Mouse (Mus musculus): Measurements from ENCODE around the gene Nub1.

Nub1 gene

DNA sequence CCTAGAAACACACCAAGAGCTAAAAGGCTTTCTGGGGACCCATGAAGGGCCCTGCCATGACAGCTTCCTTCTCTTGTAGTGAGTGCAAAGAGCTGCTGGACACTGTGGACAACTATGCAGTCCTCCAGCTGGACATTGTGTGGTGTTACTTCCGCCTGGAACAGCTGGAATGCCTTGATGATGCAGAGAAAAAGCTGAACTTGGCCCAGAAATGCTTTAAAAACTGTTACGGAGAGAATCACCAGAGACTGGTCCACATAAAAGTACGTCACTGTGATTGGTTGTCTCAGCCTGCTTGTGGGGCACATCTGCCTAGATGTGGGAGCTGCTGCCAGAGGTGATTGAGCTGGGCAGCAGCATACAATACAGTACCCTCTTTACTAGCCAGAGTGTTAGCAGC, 15.9 kb downstream of the Nub1 start:
- peak; percentile 60 for DNase-seq (ENCODE audit: low spot score)

DNA sequence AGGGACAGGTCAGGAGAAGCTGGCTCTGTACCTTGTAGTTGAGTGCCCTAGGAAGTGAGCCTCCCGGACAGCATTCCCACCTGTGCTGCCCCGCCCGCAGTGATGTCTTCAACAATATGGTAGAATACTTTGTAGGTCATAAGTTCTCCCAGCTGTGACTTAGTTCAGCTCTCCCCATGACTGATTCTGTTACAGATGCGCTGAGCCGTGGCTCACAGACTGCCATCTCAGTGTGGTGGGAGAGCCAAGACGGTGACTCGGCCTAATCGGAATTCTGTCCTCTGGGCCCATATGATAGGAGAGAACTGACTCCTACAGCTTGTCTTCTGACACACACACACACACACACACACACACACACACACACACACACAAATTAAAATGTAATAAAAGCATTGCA, 19.3 kb downstream of the Nub1 start:
- DNase-seq (ENCODE audit: low spot score) = no peak

- DNase-seq (ENCODE audit: low spot score) = no peak
Measured at GRCm38 (mm10) chr5:24709962-24710361, 24.6 kb downstream of the Nub1 start.

DNA sequence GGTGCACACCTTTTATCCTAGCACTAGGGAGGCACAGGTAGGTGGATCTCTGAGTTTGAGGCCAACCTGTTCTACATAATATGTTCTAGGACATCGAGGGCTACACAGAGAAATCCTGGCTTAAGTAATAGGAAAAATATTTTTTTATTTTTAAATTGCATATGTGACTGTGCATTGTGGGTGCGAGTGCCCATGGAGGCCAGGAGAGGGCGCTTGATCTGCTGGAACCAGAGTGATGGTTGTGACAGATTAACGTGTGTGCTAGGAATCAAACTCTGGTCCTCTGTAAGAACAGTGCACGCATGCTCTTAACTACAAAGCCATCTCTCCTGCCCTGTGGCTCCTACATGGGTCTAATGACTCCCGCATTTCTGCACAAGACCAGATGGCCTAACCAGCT, 26.3 kb downstream of the Nub1 start:
- DNase-seq (ENCODE audit: low spot score) = no peak

- DNase-seq (ENCODE audit: low spot score) = peak; percentile 19
Measured at GRCm38 (mm10) chr5:24713199-24713598, 27.9 kb downstream of the Nub1 start.

DNA sequence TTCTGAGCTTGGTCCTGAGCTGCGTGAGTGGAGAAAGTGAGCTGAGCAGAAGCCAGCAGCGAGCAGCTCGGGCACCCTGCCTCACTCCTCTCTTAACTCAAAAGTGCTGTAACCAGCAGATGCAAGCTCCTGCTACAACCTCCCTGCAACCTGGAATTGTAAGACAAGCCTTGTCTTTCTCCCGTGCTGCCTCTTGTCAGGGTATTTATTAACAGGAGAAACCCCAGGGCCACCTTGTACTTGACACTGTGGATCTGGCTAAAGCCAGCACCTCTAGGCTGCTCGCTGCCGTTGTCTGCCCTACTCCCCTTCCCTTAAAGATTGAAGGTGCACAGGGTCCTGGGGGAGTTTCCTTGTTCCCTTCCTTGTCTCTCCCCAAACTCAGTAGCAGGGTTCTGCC, 28.7 kb downstream of the Nub1 start:
- no peak for DNase-seq (ENCODE audit: low spot score)

- DNase-seq (ENCODE audit: low spot score) = no peak
Measured at GRCm38 (mm10) chr5:24718076-24718475, 32.7 kb downstream of the Nub1 start.

GRCm38 (mm10) chr5:24719852-24720251, 34.5 kb downstream of the Nub1 start:
- DNase-seq (ENCODE audit: low spot score) = no peak

DNA sequence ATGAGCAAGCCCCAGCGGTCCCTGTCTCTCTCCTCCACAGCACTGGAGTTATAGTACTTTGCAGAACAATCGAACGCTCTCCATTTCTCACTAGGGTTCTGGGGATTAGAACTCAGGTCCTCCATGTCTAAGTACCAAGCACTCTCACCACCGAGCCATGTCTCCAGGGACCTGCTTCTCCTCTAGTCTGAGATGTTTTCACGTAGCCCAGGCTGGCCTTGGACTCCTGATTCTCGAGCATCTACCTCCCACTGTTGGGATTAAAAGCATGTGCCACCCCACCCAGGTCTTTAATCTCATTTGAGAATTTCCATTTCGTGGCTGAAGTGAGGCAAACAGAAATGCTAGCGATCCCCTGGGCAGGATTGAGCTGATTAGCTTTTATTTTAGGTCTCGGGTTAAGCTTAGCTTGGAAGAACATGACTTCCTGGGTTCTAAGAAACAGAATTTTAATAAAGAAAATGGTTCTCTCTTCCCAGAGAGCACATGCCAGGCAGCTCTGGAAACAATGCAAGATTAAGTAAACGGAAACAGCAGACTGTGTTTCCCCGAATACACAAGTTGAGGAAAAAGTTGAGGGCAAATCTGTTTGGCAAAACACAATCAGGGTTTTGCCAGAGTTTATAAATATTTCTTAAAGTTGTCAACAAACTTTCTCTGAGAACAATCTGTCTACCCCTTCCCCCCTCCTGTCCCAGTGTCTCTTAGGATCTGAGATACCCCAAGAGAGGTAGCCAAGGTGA, 38.4 kb downstream of the Nub1 start:
- peak; percentile 12 for DNase-seq (ENCODE audit: low spot score)

GRCm38 (mm10) chr5:24724270-24724634, 38.9 kb downstream of the Nub1 start:
- no peak for DNase-seq (ENCODE audit: low spot score)

DNA sequence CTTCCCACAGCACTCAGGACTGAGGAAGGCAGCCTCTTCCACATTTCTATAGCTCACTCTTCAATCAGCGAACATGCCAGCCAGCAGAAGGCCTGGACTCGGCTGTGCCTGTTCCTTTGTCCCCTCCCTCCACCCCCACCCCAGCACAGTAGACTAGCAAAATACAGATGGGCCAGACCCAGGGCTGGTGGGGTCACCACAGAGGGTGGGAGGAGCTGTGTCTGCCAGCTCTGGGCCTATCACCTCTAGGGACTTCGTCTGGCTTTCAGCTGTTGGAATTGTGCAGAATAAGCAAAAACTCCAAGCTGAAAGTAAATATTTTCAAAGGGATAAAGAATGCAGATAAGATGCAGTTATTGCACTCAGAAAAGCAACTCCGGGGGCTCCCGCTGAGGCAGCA, 39.5 kb downstream of the Nub1 start:
- no peak for DNase-seq (ENCODE audit: low spot score)

- no peak for DNase-seq (ENCODE audit: low spot score)
Measured at GRCm38 (mm10) chr5:24725897-24726296, 40.6 kb downstream of the Nub1 start.

GRCm38 (mm10) chr5:24726901-24727836, 41.8 kb downstream of the Nub1 start:
- no peak for DNase-seq (ENCODE audit: low spot score)

DNA sequence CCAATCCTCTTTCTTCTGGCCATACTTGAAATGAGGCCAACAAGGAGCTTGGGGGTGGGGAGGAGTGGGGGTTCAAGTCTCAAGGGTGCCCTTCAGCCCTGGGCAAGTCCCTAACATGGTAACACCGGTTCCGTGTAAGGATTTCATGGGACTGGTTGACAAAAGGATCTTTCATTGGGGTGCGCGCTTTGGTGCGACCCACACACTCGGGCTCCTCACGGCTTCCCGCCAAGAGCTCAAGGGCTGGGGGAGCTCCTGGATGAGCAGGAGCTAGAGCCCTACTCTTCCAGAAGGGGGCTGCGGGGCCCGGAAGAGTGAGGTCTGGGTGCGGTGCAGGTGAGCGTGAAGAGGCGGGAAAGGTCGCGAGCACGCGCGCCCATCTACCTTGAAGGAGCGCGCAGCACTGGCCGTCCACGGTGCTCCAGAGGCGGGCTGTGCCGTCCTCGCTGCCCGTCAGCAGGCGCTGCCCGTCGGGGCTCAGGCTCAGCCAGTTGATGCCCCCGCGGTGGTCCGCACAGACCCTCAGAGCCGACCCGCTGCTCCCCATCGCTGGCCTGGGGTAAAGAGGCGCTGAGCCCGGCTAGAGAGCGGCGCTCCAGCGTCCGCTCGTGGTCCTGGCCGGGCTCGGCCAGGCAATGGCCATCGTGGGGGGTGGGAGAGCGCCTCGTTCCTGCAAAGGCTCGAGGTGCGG, 44.6 kb downstream of the Nub1 start:
- DNase-seq (ENCODE audit: low spot score) = no peak

DNA sequence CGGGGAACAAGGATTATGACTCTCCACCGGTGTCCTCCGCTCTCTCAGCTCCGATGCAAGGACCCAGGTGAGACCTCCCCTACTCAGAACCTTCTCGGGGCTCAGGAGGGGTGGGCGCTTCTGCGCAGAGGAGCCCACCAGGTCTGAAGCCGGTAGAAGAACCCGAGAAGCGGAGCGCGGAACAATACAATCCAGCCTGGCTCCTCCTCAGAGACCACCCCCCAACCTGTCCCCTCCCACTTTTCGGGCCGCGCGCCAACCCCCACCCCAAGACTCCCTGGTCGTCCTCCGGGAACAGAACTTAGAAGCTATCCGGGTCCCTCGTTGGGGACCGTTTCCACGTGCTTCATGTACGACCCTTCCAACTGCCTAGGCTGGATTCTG, 45.1 kb downstream of the Nub1 start, which contains the start of gene Wdr86:
Gene Wdr86, minus strand, starts transcription at position 240 of the 384 bp plus-strand sequence.
- DNase-seq (ENCODE audit: low spot score) = no peak

DNA sequence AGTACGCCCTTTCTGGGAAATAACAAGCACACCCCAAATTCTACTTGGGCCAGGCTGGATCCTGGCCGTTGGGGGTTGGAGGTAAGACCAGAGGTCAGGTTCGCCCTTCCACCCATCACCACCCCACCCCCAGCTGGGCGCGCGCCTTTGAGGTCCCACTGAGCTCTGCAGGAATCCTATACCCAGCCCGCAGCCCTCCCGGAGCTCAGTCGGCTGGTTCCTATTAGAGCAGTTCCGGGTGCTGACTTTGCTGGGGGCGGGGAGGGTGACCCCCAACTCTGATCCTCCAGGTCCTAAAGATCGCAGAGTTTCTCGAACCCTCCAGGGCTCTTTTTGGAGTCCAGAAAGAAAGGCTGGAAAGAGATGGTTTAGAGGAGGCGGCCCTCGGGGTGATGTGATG, 45.7 kb downstream of the Nub1 start:
- DNase-seq (ENCODE audit: low spot score) = no peak

DNA sequence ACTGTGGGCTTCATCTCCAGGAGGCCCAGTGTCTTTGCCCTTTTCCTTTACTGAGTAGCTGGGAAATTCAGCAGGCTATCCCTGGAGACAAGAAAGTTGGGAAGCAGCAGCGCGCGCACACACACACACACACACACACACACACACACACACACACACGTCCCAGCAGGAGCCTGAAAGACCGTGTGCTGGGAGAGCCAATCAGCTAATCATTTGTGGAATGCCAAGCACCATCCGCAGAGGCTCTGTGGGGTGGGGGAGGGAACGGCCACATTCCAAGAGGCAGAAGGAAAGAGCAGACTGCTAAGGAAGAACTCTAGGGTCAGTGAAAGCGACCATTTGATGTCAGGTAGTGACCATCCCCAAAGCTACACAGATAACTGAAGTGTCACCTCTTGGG, 47.8 kb downstream of the Nub1 start:
- peak; percentile 68 for DNase-seq (ENCODE audit: low spot score)

GRCm38 (mm10) chr5:24733771-24734426, 48.6 kb downstream of the Nub1 start:
- no peak for DNase-seq (ENCODE audit: low spot score)

- DNase-seq (ENCODE audit: low spot score) = no peak
Measured at GRCm38 (mm10) chr5:24737595-24737994, 52.3 kb downstream of the Nub1 start.

DNA sequence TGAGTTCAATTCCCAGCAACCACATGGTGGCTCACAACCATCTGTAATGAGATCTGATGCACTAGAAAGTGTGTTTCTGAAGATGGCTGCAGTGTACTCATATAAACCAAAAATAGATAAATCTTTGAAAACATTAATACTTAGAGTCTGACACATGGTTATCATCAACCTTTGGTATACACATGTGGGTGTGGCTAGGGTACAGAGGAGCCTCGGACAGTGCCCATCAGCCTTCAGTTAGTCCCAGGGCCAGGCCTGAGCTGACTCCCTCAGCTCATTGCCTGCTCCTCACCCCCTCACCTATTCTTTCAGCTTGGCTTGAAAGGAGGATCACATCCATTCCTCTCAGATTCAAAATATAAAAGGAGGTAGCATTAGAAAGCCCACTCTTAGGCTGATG, 53.2 kb downstream of the Nub1 start:
- DNase-seq (ENCODE audit: low spot score) = no peak

- peak; percentile 71 for DNase-seq (ENCODE audit: low spot score)
Measured at GRCm38 (mm10) chr5:24739141-24739753, 53.9 kb downstream of the Nub1 start.

Data from lung, postnatal 25 days (tissue).